Mouse (Mus musculus) retina, postnatal 1 day (tissue): Measurements from ENCODE around the gene Mcf2l.
A peak's percentile ranks its signal among the peaks of the same experiment; 100 is the strongest.

Experiments used
- DNase-seq: peaks from one replicate; pipeline ENCODE4 v3.0.0-alpha.2; 2012

Gene Mcf2l

GRCm38 (mm10) chr8:12996831-12997275 is 123.2 kb downstream of the Mcf2l start:
- DNase-seq, result no peak

GRCm38 (mm10) chr8:12998331-12998730 is 124.7 kb downstream of the Mcf2l start:
- DNase-seq, result no peak

- DNase-seq, result no peak
These were observed 126.2 kb downstream of the Mcf2l start for GRCm38 (mm10) chr8:12999793-13000192.

GRCm38 (mm10) chr8:13007458-13007857 is 133.9 kb downstream of the Mcf2l start:
- no peak for DNase-seq

- no peak for DNase-seq
These were observed 136.7 kb downstream of the Mcf2l start for GRCm38 (mm10) chr8:13010313-13010712.

- DNase-seq, result no peak
These were observed 146.0 kb downstream of the Mcf2l start for GRCm38 (mm10) chr8:13019560-13019959.

- no peak for DNase-seq
These were observed 148.2 kb downstream of the Mcf2l start for GRCm38 (mm10) chr8:13021830-13022229.

- no peak for DNase-seq
These were observed 152.1 kb downstream of the Mcf2l start, which contains the start of gene F7 for GRCm38 (mm10) chr8:13025487-13026224. Gene F7 (plus strand): TSS chr8:13026034.

- no peak for DNase-seq
These were observed 154.0 kb downstream of the Mcf2l start for GRCm38 (mm10) chr8:13027615-13028014.

GRCm38 (mm10) chr8:13028482-13028881 is 154.9 kb downstream of the Mcf2l start:
- no peak for DNase-seq

- peak; percentile 11 for DNase-seq
These were observed 162.8 kb downstream of the Mcf2l start for GRCm38 (mm10) chr8:13036346-13036812.

- no peak for DNase-seq
These were observed 163.4 kb downstream of the Mcf2l start, which contains the start of gene F10 for GRCm38 (mm10) chr8:13037015-13037414. Gene F10 (plus strand): TSS chr8:13037308.

GRCm38 (mm10) chr8:13037569-13037968 is 164.0 kb downstream of the Mcf2l start:
- DNase-seq, result peak; percentile 7

GRCm38 (mm10) chr8:13039054-13039453 is 165.4 kb downstream of the Mcf2l start:
- DNase-seq, result no peak

- DNase-seq, result no peak
These were observed 167.9 kb downstream of the Mcf2l start for GRCm38 (mm10) chr8:13041459-13041858.

GRCm38 (mm10) chr8:13047652-13048051 is 174.0 kb downstream of the Mcf2l start:
- DNase-seq, result no peak

- no peak for DNase-seq
These were observed 176.9 kb downstream of the Mcf2l start for GRCm38 (mm10) chr8:13050550-13050949.

GRCm38 (mm10) chr8:13057351-13057750 is 183.7 kb downstream of the Mcf2l start:
- DNase-seq, result no peak

- DNase-seq, result no peak
These were observed 187.0 kb downstream of the Mcf2l start, which contains the start of gene Proz for GRCm38 (mm10) chr8:13060441-13061150. Gene Proz (plus strand): TSS chr8:13060914.

- DNase-seq, result no peak
These were observed 189.5 kb downstream of the Mcf2l start for GRCm38 (mm10) chr8:13063112-13063511.
